In genomic region chr1:106620174-106620931, GRCm38 (mm10) we compare ENCODE assay signal across 19 mouse cellular contexts.
DNase-seq lines count a peak whose midpoint lies in the region; ATAC-seq and TF ChIP-seq lines count a peak whose summit lies in the region.
"Had no signal": no experiment of that assay in that cellular context is flagged by ENCODE, and none has a peak within 500 bp of the region (broad histone marks: within the 10 kb centered on the region; RNA-seq: fewer than 3 reads in every experiment).

No protein-coding gene starts in this region.

- ATAC-seq in lung, postnatal 0 days: peak; percentile 61
- 0 out of 2 replicates have a peak, but pooled peaks have one; percentile 5 for ATAC-seq in common myeloid progenitor, adult 5-6 weeks (replicated peaks; ENCODE audit: low read depth, poor library complexity, severe bottlenecking)
- ATAC-seq in megakaryocyte progenitor cell, adult 5-6 weeks (replicated peaks; ENCODE audit: poor library complexity): 0 out of 2 replicates have a peak, but pooled peaks have one; percentile 26
- ATAC-seq: liver, embryonic 12.5 days had no signal

- no peak overlapping the region for H3K4me2 ChIP-seq in lung, postnatal 0 days (replicated peaks; ENCODE audit: low read depth, low read length)
- peak overlapping the region; percentile 51 for H3K4me2 ChIP-seq in CH12.LX (ENCODE audit: insufficient read depth, low read depth, poor library complexity, severe bottlenecking)
- H3K4me2 ChIP-seq: heart, embryonic 12.5 days; hindbrain, embryonic 15.5 days; liver, embryonic 12.5 days; neural tube, embryonic 12.5 days had no signal

- DNase-seq in lung, postnatal 0 days (ENCODE audit: low spot score): peak; percentile 40
- no peak for DNase-seq in lung, postnatal 4 days
- peak; percentile 76 for DNase-seq in CH12.LX (ENCODE audit: extremely low read depth)
- DNase-seq in layer of hippocampus, postnatal 25 days (ENCODE audit: extremely low spot score in 1 of 2, low spot score in 1 of 2): no peak
- DNase-seq in heart, postnatal 10 days: no peak
- DNase-seq in urinary bladder, postnatal 36 days (ENCODE audit: low spot score in 2 of 2): no peak
- DNase-seq: adrenal gland, postnatal 10 days; cerebellum, adult 9-10 months; heart, adult 11 months; kidney, adult 11 months; kidney, postnatal 36 days; right cerebral cortex, adult 18-20 months; thymus, postnatal 4 days had no signal

- H3K79me2 ChIP-seq in CH12.LX (replicated peaks; ENCODE audit: control insufficient read depth, extremely low read depth, insufficient read depth, poor library complexity, severe bottlenecking): peaks cover 2% of the 10 kb centered on the region; the same call in 1 of the 2 replicates

- dilution Hi-C loops in CH12.LX (cut with MboI; ENCODE audit: extremely low pct_ligation_motif_present, extremely low pct_unique_long_range_greater_than_20kb, low sequenced_read_pairs): no loop called here

- TF ChIP-seq CTCF in lung, postnatal 0 days (IDR thresholded peaks at IDR 0.05): no peak
- TF ChIP-seq CTCF in CH12.LX (conservative IDR thresholded peaks at IDR 0.05 in 1 of 2, IDR thresholded peaks at IDR 0.05 in 1 of 2; ENCODE audit: low read depth in 2 of 2, low read length in 2 of 2): no peak

- intact Hi-C loops in heart, postnatal 10 days (cut with DNase I): no loop called here

- H3K9me3 ChIP-seq in lung, postnatal 0 days (ENCODE audit: low read length): no peaks in the 10 kb centered on the region
- no peaks in the 10 kb centered on the region for H3K9me3 ChIP-seq in CH12.LX (replicated peaks; ENCODE audit: low read length)
- H3K9me3 ChIP-seq: heart, embryonic 12.5 days; hindbrain, embryonic 15.5 days; liver, embryonic 12.5 days; neural tube, embryonic 12.5 days had no signal

- no peak for TF ChIP-seq EP300 in lung, postnatal 0 days (IDR thresholded peaks at IDR 0.05)
- peak; percentile 56 for TF ChIP-seq EP300 in CH12.LX (IDR thresholded peaks at IDR 0.05; ENCODE audit: low read length)

- 0 out of 2 replicates have a peak, but pooled peaks cover 5% of the 10 kb centered on the region for H3K4me1 ChIP-seq in lung, postnatal 0 days (ENCODE audit: insufficient read depth, low read depth, low read length)
- H3K4me1 ChIP-seq in CH12.LX (ENCODE audit: control insufficient read depth in 1 of 2, insufficient read depth in 2 of 2): peaks cover 31 to 73% of the 10 kb centered on the region in 2 experiments
- H3K4me1 ChIP-seq: hindbrain, embryonic 15.5 days; liver, embryonic 12.5 days; neural tube, embryonic 12.5 days had no signal

- no peaks in the 10 kb centered on the region for H3K36me3 ChIP-seq in lung, postnatal 0 days (ENCODE audit: insufficient read depth, low read length)
- peaks cover 0 to 2% of the 10 kb centered on the region in 2 experiments for H3K36me3 ChIP-seq in CH12.LX (replicated peaks in 1 of 2; ENCODE audit: control insufficient read depth in 1 of 2, insufficient read depth in 1 of 2, low read length in 1 of 2)
- H3K36me3 ChIP-seq: heart, embryonic 12.5 days; hindbrain, embryonic 15.5 days; liver, embryonic 12.5 days; neural tube, embryonic 12.5 days had no signal

- TF ChIP-seq POLR2A in CH12.LX (IDR thresholded peaks at IDR 0.05; ENCODE audit: low read depth, low read length): no peak

- no peaks in the 10 kb centered on the region for H3K27me3 ChIP-seq in lung, postnatal 0 days (replicated peaks; ENCODE audit: insufficient read depth, low read length)
- no peaks in the 10 kb centered on the region for H3K27me3 ChIP-seq in CH12.LX (replicated peaks)
- H3K27me3 ChIP-seq: heart, embryonic 12.5 days; hindbrain, embryonic 15.5 days; liver, embryonic 12.5 days; neural tube, embryonic 12.5 days had no signal

- H3K9ac ChIP-seq in lung, postnatal 0 days (replicated peaks; ENCODE audit: low read depth): no peak overlapping the region
- no peak overlapping the region for H3K9ac ChIP-seq in CH12.LX (ENCODE audit: insufficient read depth, low read depth)
- H3K9ac ChIP-seq: heart, embryonic 12.5 days; hindbrain, embryonic 15.5 days; liver, embryonic 12.5 days; neural tube, embryonic 12.5 days had no signal

- H3K4me3 ChIP-seq in lung, postnatal 0 days (ENCODE audit: low read depth, low read length): no peak overlapping the region
- H3K4me3 ChIP-seq in CH12.LX (replicated peaks in 1 of 3; ENCODE audit: low read depth in 2 of 3, low read length in 2 of 3, poor library complexity in 1 of 3): no peak overlapping the region
- H3K4me3 ChIP-seq: heart, embryonic 12.5 days; hindbrain, embryonic 15.5 days; liver, embryonic 12.5 days; neural tube, embryonic 12.5 days had no signal

- 70% methylated on average over 3 of the region's 3 CpGs for WGBS in lung, postnatal 0 days

- TF ChIP-seq RAD21 in CH12.LX (IDR thresholded peaks at IDR 0.05; ENCODE audit: low read depth, low read length): no peak

- in situ Hi-C loops in CH12.LX (cut with MboI; ENCODE audit: low pct_ligation_motif_present, low pct_unique_long_range_greater_than_20kb, low sequenced_read_pairs): loop anchor here (5.0 kb wide), 1 partner anchor 92 kb away; the partner anchor contains the start of gene Bcl2

- no peak overlapping the region for H3K27ac ChIP-seq in lung, postnatal 0 days (ENCODE audit: low read length)
- H3K27ac ChIP-seq in CH12.LX (ENCODE audit: insufficient read depth, low read depth): peak overlapping the region; percentile 8; the same call in 1 of the 2 replicates
- H3K27ac ChIP-seq: hindbrain, embryonic 15.5 days; liver, embryonic 12.5 days; neural tube, embryonic 12.5 days had no signal

TF ChIP-seq in CH12.LX, 34 proteins besides CTCF, POLR2A, EP300 and RAD21:
- TF ChIP-seq CHD1 (IDR thresholded peaks at IDR 0.05; ENCODE audit: low read depth, low read length) (no peak), MEF2A (IDR thresholded peaks at IDR 0.05; ENCODE audit: borderline replicate concordance, low read depth, low read length) (peak; percentile 49; the same call in 1 of the 2 replicates), NRF1 (IDR thresholded peaks at IDR 0.05; ENCODE audit: low read depth, low read length) (peak; percentile 71), GABPA (IDR thresholded peaks at IDR 0.05; ENCODE audit: insufficient replicate concordance, low read depth, low read length) (no peak), ETS1 (conservative IDR thresholded peaks at IDR 0.05; ENCODE audit: low read depth, low read length) (peak; percentile 92), JUND (conservative IDR thresholded peaks at IDR 0.05; ENCODE audit: low read depth, low read length) (peak; percentile 48; the same call in 1 of the 2 replicates), ELF1 (IDR thresholded peaks at IDR 0.05; ENCODE audit: low read depth, low read length) (0 out of 2 replicates have a peak, but pooled peaks have one; percentile 11), USF2 (conservative IDR thresholded peaks at IDR 0.05; ENCODE audit: low read depth, low read length) (no peak), IRF4 (IDR thresholded peaks at IDR 0.05; ENCODE audit: low read depth, low read length) (peak; percentile 77; the same call in 1 of the 2 replicates), TBP (conservative IDR thresholded peaks at IDR 0.05; ENCODE audit: low read depth, low read length) (no peak), BHLHE40 (IDR thresholded peaks at IDR 0.05; ENCODE audit: low read depth, low read length) (peak; percentile 78), TCF12 (IDR thresholded peaks at IDR 0.05; ENCODE audit: low read depth, low read length) (0 out of 2 replicates have a peak, but pooled peaks have one; percentile 9), JUN (IDR thresholded peaks at IDR 0.05; ENCODE audit: insufficient read depth, low read depth, low read length) (peak; percentile 47), MXI1 (IDR thresholded peaks at IDR 0.05; ENCODE audit: low read depth, low read length) (peak; percentile 49; the same call in 1 of the 2 replicates)

Comparison
In these comparisons a context has a peak if more than half of its experiments do, and no peak if none do; other contexts are left out.
1. DNase-seq: peak in lung, postnatal 0 days (single experiment) and CH12.LX (single experiment); none in lung, postnatal 4 days (0 of 2), layer of hippocampus, postnatal 25 days (0 of 2), heart, postnatal 10 days (0 of 2) and urinary bladder, postnatal 36 days (0 of 2).
2. ATAC-seq: peak in every context shown above with its lines; median percentile 61 in lung, postnatal 0 days; 26 in megakaryocyte progenitor cell, adult 5-6 weeks; 5 in common myeloid progenitor, adult 5-6 weeks.